Mouse (Mus musculus): ENCODE results near the gene Flnb.

DNA sequence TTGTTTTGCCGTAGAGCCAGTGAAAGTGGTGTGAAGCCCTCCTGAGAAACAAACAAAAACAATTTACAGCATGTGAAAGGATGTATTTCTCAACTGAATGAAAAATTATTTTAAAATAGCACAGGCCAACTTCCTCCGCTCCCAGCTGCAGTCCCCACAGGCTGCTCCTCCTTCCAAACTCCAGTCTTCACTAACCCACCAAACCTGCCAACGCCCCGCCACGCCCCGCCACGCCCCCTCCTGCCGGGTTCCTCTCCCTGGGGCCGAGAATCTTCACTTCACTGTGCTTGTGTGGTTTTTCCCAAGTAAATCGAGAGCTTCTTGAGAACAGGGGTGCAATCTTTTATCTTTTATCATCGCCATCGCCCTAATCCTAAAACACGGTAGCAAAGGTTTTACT, 31.7 kb upstream of the Flnb start:
- no peak for TF ChIP-seq POLR2A (IDR thresholded peaks at IDR 0.05; ENCODE audit: borderline replicate concordance, low read depth, low read length)
- TF ChIP-seq CTCF (IDR thresholded peaks at IDR 0.05; ENCODE audit: low read depth, low read length) = no peak

All from bone marrow macrophage, adult 2 months (primary cell).